Mouse (Mus musculus) brain, embryonic 18.5 days (tissue): ENCODE data around the gene Usp37.
"Not testable (repeated sequence)": the region's sequence is repeated elsewhere in the genome, so short reads cannot be mapped to it uniquely, and the experiment has no call there.

Experiments used
- DNase-seq: peaks from one replicate; pipeline ENCODE4 v3.0.0-alpha.2; 2012; ENCODE audit warnings: low read depth, low spot score

The Usp37 gene

DNA sequence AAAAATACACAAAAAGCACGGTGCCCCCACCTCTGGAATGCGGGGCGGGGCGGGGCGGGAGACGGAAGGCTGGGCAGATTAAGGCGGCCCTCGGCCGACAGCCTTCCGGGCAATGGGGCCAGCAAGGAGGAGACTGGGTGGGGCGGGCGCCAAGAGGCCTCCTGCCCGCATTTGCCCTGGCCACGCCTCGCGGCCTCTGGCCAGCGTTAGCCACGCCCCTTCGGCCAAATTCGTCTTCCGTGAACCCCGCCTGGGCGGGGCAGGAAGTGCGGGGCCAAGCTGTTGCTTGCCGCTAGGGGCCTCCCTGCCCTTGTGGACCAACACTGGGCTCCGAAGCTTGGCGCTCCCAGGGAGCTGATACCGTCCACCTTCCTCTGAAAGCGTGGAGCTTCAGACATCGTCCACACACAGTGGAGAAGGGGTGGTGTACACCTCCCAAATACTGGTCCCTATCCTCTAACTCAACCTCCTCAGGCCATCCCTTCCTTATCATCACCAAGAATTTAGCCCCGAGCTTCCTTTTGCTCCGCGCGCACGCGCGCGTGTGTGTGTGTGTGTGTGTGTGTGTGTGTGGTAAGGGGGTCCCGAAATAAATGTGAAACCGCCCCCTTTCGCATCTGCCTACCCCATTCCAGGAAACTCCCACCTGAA lies 146.7 kb downstream of the Usp37 start:
- DNase-seq, result no peak

DNA sequence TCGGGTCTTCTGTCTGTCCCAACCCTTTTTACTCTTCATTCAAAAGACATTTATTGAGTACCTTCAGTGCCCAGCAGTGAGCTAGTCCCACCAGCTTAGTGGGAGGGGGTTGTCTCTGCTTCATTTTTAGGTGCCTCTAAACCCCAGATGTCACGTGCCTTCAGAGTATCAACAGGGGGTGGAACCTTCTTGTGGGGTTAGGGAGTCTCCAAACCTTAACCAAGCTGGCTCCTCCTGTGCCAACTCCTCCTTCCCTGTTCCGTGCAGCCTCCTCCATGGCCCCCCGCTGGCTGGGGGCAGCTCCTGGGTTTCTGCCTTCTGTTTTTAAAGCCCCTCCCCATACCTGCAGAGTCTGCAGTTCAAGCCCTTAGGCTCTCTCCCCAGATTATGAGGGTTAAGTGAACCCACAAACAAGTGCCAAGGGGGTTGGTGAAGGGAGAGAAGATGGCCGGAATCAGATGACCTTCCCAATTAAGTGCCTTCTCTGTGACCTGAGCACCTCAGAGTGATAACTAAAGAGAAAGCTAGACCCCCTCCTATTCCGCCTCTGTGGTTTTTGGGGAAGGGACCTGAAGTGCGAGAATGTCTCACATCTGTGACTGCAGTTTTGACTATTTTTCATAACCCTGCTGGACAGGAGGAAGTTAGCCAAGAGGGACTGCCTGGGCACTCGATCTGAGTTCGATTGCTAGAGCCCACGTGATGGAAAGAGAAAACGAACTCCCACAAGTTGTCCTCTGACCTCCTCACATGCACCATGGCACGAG lies 147.4 kb downstream of the Usp37 start:
- not testable (repeated sequence) for DNase-seq

DNA sequence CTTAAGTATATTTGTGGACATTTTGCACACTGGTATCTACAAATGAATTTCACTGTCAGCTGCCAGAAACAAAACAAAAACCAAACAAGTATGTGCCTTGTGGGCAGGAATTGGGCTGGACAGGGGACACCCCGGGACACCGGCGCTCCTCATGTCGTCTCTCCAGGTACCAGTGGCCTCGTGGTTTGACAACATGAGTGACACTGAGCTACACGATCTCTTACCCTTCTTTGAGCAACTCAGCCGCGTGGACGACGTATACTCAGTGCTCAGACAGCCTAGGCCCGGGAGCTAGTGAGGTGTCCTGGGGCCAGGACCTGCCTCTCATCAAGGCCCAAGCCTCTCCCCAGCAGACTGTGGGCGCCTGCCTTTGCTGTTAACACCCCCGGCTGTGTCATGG lies 148.8 kb downstream of the Usp37 start:
- no peak for DNase-seq

- DNase-seq, result no peak
Observed at GRCm38 (mm10) chr1:74394858-74395257, 149.2 kb downstream of the Usp37 start.

- no peak for DNase-seq
Observed at GRCm38 (mm10) chr1:74394311-74394710, 149.8 kb downstream of the Usp37 start.

DNA sequence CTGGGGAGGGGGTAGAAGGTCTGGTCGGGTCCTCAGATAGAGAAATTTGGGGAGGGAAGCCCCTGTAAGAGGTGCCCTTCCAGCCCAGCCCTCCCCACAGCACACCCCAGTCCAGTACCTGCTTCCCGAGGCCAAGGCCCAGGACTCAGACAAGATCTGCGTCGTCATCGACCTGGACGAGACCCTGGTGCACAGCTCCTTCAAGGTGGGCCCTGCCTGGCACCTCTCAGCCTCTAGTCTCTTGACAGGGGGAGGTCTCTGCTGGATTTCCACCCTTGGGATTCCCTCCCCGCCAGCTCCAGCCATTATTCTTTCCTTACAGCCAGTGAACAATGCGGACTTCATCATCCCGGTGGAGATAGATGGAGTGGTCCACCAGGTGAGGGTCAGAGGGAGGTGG lies 150.4 kb downstream of the Usp37 start:
- no peak for DNase-seq

- DNase-seq, result no peak
Observed at GRCm38 (mm10) chr1:74393010-74393409, 151.1 kb downstream of the Usp37 start.

GRCm38 (mm10) chr1:74392446-74392994 lies 151.6 kb downstream of the Usp37 start:
- no peak for DNase-seq

GRCm38 (mm10) chr1:74391844-74392441 lies 152.1 kb downstream of the Usp37 start:
- no peak for DNase-seq

DNA sequence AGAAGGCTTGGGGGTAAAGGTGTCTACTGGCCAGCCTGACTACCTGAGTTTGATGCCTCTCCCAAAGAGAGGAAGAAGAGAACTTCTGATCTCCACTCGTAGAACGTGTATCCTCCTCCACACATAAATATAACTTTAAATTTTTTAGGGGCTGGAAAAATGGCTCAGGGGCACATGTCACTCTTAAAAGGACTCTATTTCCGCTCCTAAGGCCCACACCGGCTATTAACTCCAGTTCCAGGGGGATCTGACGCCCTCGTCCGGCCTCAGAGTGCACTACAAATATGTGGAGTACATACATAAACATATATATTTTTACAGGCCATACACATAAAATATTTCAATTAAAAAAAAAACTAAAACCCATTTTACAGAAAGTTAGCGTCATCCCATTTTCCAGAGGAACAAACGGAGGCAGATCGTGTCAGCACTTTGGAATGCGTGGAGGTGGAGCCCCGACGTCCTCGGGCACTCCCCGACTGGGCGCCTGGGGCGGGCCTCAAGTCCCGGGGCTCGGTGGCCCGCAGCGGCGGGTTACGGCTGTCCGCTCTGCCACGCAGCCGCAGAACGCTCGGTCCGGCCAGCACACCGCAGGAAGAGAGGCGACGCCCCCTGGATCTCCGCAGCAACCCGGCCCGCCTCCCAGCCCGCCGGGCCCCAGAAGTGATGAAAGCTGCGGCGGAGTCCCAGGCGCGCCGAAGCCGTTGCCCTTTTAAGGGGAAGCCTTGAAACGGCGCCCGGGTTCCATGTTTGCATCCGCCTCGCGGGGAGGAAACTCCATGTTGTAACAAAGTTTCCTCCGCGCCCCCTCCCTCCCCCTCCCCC lies 152.9 kb downstream of the Usp37 start, which contains the start of gene Ctdsp1:
Ctdsp1 (plus strand) TSS at position 586 of the 825 bp plus-strand sequence.
- DNase-seq, result peak; percentile 85

DNA sequence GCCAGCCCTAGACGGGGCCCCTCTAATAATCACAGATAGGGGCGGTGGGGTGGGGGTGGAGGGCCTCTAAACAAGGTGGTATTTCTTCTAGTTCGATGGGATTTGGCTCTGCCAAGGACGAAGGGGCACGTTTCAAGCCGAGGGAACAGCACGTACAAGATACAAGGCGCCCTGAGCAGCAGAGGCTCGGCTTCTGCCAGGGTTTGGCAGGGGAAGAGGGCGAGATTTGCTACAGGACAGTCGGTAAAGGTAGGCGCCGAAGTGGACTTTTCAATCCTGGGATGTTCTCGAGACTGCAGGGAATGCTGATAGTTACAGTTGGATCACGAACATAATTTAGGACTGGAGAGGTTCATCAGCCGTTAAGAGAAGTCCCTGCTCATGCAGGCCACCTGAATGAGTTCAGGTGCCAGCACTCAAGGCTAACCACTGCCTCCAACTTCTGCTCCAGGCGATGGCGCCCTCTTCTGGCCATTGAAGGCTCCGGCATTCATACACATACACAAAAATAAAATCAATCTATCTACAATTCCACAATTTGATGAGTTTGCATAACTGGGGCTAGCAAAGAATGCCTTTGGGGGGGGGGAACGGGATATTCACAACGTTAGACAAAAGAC lies 153.7 kb downstream of the Usp37 start:
- DNase-seq, result no peak

GRCm38 (mm10) chr1:74389831-74390286 lies 154.2 kb downstream of the Usp37 start:
- no peak for DNase-seq

- DNase-seq, result no peak
Observed at GRCm38 (mm10) chr1:74388398-74388920, 155.6 kb downstream of the Usp37 start.

DNA sequence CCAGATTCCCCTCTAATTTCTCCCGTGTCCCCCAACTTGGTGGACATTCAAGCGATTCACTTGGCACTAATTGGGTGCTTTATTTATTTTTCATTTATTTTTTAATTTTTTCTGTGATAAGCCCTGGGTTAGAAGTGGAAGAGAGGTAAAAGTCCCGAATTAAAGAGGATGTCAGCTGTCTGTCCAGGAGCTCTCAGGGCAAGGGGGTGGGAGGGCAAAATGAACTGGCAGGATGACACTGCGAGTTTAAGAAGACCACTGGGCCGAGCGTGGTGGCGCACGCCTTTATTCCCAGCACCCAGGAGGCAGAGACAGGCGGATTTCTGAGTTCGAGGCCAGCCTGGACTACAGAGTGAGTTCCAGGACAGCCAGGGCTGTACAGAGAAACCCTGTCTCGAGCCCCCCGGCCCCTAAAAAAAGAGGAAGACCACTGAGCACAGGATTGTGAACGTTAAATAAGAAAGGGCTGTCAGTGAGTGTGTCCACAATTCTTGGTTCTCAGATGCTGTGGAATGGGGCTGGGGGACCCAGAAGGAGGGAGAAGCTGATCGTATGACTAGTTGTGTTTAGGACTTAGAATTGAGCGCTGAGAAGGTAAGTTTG lies 156.6 kb downstream of the Usp37 start:
- no peak for DNase-seq

GRCm38 (mm10) chr1:74386714-74387385 lies 157.2 kb downstream of the Usp37 start:
- DNase-seq, result peak; percentile 87

- no peak for DNase-seq
Observed at GRCm38 (mm10) chr1:74386363-74386713, 157.7 kb downstream of the Usp37 start.

DNA sequence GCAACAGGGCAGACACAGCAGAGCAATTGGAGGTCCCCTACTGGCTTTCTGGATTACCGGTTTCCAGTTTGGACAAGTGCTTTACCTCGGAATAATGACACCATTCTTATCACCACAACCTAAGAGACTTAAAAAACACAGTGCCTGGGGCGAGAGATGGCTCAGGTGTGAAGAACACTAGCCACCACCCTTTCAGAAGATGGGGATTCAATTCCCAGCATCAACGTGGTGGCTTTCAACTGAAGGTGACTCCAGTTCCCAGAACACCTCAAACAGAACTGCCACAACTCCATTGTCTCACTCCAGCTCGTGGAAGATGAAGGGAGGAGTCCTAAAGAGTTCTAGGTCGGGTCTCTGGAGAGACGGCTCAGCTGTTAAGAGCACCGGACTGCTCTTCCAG lies 158.6 kb downstream of the Usp37 start:
- DNase-seq, result no peak
